Mouse (Mus musculus) urinary bladder, postnatal 14 days (tissue): ENCODE data around the gene Mapk7.
A peak's percentile ranks its signal among the peaks of the same experiment; 100 is the strongest.

Experiments
- DNase-seq: peaks from one replicate; pipeline ENCODE4 v3.0.0; 2021; ENCODE audit warnings: low spot score

The Mapk7 gene

GRCm38 (mm10) chr11:61464071-61464470, 30.1 kb downstream of the Mapk7 start:
- no peak for DNase-seq

GRCm38 (mm10) chr11:61449499-61450292, 44.5 kb downstream of the Mapk7 start:
- no peak for DNase-seq

GRCm38 (mm10) chr11:61448599-61449225, 45.5 kb downstream of the Mapk7 start:
- peak; percentile 26 for DNase-seq

- no peak for DNase-seq
Measured at GRCm38 (mm10) chr11:61448041-61448440, 46.2 kb downstream of the Mapk7 start.

GRCm38 (mm10) chr11:61447296-61447695, 46.9 kb downstream of the Mapk7 start:
- no peak for DNase-seq

- DNase-seq, result no peak
Measured at GRCm38 (mm10) chr11:61443807-61444206, 50.4 kb downstream of the Mapk7 start.

GRCm38 (mm10) chr11:61441670-61442069, 52.5 kb downstream of the Mapk7 start:
- no peak for DNase-seq

- DNase-seq, result no peak
Measured at GRCm38 (mm10) chr11:61440416-61440815, 53.8 kb downstream of the Mapk7 start.

- DNase-seq, result no peak
Measured at GRCm38 (mm10) chr11:61439170-61439569, 55.0 kb downstream of the Mapk7 start.
